Mouse (Mus musculus) heart, postnatal 25 days (tissue): ENCODE results near the gene Gm3233. TPM values are rescaled to one million over a fixed set of nuclear protein-coding genes. Genes with fewer than 3 reads are reported as not detected.
"Not testable (repeated sequence)": the region's sequence is repeated elsewhere in the genome, so short reads cannot be mapped to it uniquely, and the experiment has no call there.

ENCODE experiments used
- DNase-seq: peaks from one replicate; pipeline ENCODE4 v3.0.0; 2022; ENCODE audit warnings: low spot score
- intact Hi-C: fragments of 180-260 bp; cut with DNase I; formaldehyde crosslinking; loops from one replicate; pipeline ENCODE4 v1.15.1; 2025
- total RNA-seq, 2 experiments: library from RNA; stranded (reverse); gene quantifications; 2 replicates each; pipeline ENCODE4 v1.2.3; 2021

Gm3233 gene
- not detected for total RNA-seq

DNA sequence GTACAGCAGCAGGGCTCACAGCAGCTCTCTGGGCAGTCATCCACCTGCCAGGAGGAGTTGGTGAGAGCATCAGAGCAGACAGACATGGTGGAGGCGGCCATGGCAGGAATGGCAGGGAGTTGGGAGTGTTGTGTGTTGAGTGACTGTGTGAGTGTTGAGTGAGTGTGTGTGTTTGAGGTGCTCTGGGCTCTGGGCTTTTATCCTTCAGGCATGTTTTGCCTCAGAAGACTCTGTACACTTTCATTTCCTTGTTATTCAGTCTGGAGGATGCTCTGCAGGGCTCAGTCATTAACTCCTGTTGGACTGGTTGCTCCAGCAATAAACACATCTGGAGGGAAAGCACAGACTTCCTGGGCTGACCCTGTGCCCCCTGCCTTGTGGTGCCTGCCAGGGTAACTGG is at the start of gene Gm3233:
Gm3233 (minus strand) TSS at position 101 of the 400 bp plus-strand sequence.
- DNase-seq, intact Hi-C loops: not testable (repeated sequence)

DNA sequence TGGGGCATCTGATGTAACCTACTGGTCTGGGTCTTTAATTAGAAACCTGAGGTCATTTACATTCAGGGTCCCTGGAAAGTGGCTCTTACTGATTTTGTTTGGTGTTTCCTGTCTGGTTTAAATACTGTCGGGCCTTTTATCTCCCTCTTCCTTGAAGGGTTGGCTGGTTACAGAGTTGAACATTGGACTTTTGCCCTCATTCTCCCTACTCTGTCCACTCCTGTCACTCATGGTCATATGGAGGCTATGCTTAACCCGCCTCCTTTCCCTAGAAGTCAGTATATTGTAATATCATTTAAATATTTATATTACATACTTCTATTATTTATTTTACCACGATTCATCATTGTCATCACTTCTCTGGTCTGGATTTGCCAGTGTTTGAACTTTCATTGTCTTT is 44.6 kb upstream of the Gm3233 start:
- DNase-seq = no peak
- intact Hi-C loops = no loop called here

DNA sequence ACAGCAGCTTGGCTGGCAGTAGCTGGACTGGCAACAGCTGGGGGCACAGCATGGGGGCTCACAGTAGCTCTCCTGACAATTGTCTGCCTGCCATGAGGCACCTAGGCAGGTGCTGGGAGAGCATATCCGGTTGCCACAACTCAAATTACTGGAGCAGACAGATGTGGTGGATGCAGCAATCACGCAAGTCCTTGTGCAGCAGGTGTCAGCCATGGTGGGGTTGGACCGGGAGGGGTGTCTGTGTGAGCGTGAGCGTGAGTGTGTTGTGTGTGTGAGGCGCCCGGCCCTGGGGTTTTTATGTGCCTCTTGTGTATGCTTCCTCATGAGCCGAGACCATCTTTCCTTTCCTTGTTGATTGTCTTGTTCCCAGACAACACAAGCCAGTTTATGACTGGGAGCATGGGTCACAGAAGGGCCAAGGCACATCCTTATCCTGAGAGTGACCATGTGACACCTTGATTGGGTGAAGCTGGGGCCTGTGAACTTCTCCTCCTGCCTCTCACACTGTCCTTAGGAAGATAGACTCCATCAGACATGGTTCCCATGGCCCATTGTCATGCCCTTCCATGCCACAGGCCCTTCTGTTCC is 39.5 kb upstream of the Gm3233 start, which contains the start of gene Gm19668:
Gm19668 (minus strand) TSS at position 213 of the 588 bp plus-strand sequence.
- intact Hi-C loops = no loop called here
- no peak for DNase-seq

DNA sequence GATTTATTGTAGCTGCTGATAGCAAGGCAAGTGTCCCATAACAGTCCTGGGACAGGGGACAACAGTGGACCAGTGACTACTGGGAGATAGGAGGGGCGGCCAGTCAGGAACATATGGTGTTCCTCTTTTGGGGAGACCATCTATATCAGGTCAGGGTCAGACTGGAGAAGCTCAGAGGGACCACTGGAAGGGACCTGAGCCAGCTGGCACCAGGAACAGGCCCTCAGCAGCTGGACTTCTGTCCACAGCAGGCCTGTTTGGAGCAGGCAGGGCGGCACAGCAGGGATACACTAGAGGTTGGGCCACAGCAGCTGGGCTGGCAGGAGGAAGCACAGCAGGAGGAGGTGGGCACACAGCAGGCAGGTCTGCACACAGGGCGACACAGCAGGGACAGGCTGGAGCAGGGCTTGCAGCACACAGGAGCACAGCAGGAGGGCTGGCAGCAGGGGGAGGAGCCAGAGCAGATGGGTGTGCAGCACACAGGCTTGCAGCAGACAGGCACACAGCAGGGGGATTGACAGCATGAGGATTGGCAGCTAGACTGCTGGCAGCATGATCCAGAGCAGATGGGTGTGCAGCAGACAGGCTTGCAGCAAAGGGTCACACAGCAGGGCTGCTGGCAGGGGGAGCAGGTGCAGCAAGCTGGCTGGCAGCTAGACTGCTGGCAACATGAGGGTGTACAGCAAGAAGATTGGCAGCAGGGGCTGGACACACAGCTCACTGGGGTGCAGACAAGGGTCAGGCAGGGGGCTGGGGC is 38.9 kb upstream of the Gm3233 start:
- DNase-seq, intact Hi-C loops: not testable (repeated sequence)

DNA sequence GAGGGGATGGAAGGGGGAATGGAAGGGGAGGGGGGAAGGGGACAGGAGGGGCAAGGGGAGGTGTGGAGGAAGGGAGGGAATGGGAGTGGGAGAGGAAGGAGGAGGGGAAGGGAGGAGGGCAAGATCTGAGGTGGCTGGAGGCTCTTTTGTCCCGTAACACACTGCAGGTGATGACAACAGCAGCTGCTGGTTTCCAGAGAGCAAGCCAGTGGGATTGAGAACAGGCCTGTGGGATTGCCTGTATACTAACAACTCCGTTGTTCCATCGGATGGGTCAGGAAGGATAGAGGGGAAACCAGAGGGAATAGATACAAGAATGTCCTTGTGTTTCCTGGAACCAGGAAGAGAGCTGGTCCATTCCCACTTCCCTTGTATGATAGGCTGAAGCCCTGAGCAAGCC is 38.2 kb upstream of the Gm3233 start:
- intact Hi-C loops = no loop called here
- no peak for DNase-seq

DNA sequence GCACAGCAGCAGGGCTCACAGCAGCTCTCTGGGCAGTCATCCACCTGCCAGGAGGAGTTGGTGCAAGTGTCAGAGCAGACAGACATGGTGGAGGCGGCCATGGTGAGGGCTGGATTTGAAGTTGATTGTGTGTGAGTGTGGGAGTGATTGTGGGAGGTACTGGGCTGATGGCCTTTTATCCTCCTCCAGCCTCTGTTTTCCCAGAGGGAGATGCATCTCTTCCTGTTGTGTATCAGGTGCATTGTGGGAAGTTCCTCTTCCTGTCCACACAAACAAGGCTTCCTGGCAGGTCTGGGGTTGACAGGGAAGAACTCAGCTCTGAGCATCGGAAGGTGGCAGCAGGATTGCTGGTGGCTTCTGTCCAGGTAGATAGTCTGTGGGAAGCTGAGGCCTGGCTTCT is 35.5 kb upstream of the Gm3233 start, which contains the start of gene Gm9639:
Gm9639 (minus strand) TSS at position 101 of the 400 bp plus-strand sequence.
- DNase-seq = no peak
- intact Hi-C loops = no loop called here

DNA sequence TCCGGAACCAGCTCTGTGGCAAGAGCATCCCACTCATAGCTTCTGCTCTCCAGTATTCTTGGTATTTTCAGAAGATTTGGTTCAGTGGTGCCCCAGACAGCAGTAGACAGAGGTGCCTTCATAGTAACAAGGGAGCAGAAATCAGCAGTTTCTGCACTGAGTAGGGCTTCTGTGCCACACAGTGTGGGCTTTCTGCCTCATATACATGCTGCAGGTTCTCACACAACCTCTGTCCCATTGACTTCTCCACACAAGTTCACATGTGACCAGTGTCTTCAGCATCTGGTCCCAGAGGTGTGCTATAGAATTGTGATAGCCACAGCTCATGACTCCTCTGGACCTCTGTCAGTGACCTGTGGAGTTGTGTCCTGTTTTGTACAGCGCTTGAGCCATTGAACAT is 29.1 kb upstream of the Gm3233 start:
- intact Hi-C loops = no loop called here
- DNase-seq = no peak

DNA sequence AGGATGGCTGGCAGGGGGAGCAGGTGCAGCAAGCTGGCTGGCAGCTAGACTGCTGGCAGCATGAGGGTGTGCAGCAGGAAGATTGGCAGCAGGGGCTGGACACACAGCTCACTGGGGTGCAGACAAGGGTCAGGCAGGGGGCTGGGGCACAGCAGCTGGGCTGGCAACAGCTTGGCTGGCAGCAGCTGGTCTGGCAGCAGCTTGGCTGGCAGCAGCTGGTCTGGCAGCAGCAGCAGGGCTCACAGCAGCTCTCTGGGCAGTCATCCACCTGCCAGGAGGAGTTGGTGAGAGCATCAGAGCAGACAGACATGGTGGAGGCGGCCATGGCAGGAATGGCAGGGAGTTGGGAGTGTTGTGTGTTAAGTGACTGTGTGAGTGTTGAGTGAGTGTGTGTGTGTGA is 28.4 kb upstream of the Gm3233 start, which contains the start of gene Gm7137:
Gm7137 (minus strand) TSS at position 325 of the 400 bp plus-strand sequence.
- intact Hi-C loops, DNase-seq: not testable (repeated sequence)

DNA sequence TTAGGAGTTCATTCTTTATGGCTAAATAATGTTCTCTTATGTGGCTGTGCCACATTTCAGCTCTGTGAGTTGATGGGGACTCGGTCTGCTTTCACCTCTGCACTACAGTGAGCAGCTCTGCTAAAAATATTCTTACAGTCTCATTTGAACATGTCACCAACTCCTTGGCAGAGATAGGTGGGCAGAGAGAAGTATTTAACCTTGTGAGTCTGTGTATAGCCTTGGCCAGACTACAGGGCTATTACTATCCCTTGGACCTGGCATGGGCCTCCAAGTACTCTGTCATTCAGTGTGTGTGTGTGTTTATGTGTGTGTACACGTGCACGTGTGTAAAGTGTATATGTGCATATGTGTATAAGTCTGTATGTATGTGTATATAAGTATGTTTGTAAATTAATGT is 23.9 kb upstream of the Gm3233 start:
- intact Hi-C loops, DNase-seq: not testable (repeated sequence)

DNA sequence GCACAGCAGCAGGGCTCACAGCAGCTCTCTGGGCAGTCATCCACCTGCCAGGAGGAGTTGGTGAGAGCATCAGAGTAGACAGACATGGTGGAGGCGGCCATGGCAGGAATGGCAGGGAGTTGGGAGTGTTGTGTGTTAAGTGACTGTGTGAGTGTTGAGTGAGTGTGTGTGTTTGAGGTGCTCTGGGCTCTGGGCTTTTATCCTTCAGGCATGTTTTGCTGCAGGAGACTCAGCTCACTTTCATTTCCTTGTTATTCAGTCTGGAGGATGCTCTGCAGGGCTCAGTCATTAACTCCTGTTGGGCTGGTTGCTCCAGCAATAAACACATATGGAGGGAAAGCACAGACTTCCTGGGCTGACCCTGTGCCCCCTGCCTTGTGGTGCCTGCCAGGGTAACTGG is 23.0 kb upstream of the Gm3233 start, which contains the start of gene Gm3250:
Gm3250 (minus strand) TSS at position 101 of the 400 bp plus-strand sequence.
- DNase-seq, intact Hi-C loops: not testable (repeated sequence)

DNA sequence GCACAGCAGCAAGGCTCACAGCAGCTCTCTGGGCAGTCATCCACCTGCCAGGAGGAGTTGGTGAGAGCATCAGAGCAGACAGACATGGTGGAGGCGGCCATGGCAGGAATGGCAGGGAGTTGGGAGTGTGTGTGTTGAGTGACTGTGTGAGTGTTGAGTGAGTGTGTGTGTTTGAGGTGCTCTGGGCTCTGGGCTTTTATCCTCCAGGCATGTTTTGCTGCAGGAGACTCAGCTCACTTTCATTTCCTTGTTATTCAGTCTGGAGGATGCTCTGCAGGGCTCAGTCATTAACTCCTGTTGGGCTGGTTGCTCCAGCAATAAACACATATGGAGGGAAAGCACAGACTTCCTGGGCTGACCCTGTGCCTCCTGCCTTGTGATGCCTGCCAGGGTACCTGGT is 17.4 kb upstream of the Gm3233 start, which contains the start of gene Gm7138:
Gm7138 (minus strand) TSS at position 101 of the 400 bp plus-strand sequence.
- intact Hi-C loops, DNase-seq: not testable (repeated sequence)

DNA sequence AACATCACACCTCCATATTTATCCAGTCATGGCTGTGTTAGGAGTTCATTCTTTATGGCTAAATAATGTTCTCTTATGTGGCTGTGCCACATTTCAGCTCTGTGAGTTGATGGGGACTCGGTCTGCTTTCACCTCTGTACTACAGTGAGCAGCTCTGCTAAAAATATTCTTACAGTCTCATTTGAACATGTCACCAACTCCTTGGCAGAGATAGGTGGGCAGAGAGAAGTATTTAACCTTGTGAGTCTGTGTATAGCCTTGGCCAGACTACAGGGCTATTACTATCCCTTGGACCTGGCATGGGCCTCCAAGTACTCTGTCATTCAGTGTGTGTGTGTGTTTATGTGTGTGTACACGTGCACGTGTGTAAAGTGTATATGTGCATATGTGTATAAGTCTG is 12.7 kb upstream of the Gm3233 start:
- intact Hi-C loops, DNase-seq: not testable (repeated sequence)

DNA sequence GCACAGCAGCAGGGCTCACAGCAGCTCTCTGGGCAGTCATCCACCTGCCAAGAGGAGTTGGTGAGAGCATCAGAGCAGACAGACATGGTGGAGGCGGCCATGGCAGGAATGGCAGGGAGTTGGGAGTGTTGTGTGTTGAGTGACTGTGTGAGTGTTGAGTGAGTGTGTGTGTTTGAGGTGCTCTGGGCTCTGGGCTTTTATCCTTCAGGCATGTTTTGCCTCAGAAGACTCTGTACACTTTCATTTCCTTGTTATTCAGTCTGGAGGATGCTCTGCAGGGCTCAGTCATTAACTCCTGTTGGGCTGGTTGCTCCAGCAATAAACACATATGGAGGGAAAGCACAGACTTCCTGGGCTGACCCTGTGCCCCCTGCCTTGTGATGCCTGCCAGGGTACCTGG is 11.7 kb upstream of the Gm3233 start, which contains the start of gene Gm3238:
Gm3238 (minus strand) TSS at position 101 of the 400 bp plus-strand sequence.
- intact Hi-C loops, DNase-seq: not testable (repeated sequence)

DNA sequence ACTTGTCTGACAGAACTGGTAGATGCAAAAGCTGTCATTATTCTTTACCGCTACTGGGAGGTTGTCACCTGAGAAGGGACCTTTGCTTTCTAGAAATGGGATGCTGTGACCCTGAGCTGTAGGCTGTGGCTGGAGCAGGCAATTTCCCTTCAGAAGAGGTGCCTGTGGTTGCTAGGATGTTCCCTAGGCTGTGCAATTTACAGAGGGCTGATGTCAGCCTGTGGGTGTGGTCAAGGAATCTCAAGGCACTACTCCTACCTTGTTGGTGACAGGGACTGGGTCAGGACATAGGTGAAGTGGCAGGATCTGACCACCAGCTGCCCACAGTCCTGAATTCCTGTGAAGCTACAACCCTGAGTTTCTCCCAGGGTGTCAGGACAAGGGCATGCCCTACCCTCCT is 10.2 kb upstream of the Gm3233 start:
- no peak for DNase-seq
- intact Hi-C loops = no loop called here

DNA sequence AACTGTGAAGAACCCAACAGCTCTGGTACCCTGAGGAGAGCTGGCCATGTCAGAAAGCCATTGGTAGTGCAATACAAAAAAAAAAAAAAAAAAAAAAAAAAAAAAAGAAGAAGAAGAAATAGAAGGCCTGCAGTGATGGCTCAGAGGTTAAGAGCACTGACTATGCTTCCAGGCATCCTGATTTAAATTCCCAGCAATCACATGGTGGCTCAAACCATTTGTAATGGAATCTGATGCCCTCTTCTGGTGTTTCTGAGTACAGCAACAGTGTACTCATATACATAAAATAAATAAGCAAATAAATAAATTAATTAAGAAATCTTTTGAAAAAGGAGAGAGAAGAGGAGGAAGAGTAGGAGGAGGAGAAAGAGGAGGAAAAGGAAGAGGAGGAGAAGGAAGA is 6.0 kb downstream of the Gm3233 start:
- no peak for DNase-seq
- intact Hi-C loops = no loop called here

DNA sequence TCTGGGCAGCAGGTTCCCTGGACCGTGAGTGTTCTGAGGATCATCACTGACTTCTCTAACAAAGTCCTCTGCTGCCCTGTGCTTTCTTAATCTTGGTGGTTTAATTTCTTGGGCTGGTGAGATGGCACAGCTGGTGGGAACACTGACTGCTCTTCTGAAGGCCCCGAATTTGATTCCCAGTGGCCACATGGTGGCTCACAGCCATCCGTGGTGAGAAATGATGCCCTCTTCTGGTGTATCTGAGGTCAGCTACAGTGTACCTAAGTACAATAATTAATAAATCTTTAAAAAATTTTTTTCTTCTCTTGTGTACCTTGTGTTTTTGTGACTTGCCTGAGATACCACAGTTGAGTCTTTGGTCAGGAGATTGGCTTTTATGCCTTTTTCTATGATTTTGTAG is 7.2 kb downstream of the Gm3233 start:
- intact Hi-C loops, DNase-seq: not testable (repeated sequence)

DNA sequence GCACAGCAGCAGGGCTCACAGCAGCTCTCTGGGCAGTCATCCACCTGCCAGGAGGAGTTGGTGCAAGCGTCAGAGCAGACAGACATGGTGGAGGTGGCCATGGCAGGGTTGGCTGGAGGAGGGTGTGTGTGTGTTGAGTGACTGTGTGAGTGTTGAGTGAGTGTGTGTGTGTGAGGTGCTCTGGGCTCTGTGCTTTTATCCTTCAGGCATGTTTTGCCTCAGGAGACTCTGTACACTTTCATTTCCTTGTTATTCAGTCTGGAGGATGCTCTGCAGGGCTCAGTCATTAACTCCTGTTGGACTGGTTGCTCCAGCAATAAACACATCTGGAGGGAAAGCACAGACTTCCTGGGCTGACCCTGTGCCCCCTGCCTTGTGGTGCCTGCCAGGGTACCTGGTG is 8.2 kb downstream of the Gm3233 start, which contains the start of gene Gm9736:
Gm9736 (minus strand) TSS at position 101 of the 400 bp plus-strand sequence.
- intact Hi-C loops, DNase-seq: not testable (repeated sequence)

DNA sequence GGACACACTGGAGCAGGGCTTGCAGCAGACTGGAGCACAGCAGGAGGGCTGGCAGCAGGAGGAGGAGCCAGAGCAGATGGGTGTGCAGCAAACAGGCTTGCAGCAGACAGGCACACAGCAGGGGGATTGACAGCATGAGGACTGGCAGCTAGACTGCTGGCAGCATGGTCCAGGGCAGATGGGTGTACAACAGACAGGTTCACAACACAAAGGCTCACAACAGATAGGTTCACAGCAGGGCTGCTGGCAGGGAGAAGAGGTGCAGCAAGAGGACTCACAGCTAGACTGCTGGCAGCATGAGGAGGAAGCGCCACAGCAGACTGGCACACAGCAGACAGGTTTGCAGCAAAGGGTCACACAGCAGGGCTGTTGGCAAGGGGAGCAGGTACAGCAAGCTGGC is 8.8 kb downstream of the Gm3233 start:
- intact Hi-C loops, DNase-seq: not testable (repeated sequence)

DNA sequence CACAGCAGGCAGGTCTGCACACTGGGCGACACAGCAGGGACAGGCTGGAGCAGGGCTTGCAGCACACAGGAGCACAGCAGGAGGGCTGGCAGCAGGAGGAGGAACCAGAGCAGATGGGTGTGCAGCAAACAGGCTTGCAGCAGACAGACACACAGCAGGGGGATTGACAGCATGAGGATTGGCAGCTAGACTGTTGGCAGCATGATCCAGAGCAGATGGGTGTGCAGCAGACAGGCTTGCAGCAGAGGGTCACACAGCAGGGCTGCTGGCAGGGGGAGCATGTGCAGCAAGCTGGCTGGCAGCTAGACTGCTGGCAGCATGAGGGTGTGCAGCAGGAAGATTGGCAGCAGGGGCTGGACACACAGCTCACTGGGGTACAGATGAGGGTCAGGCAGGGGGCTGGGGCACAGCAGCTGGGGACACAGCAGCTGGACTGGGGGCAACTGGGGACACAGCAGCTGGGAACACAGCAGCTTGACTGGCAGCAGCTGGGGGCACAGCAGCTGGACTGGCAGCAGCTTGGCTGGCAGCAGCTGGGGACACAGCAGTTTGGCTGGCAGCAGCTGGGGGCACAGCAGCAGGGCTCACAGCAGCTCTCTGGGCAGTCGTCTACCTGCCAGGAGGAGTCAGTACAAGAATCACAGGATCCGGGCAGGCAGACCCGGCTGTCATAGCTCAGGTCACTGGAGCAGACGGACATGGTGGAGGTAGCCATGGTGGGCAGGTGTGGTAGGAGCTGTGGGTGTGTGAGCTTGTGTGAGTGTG is 17.4 kb downstream of the Gm3233 start, which contains the start of gene Gm18596:
Gm18596 (minus strand) TSS at position 715 of the 765 bp plus-strand sequence.
- DNase-seq, intact Hi-C loops: not testable (repeated sequence)

DNA sequence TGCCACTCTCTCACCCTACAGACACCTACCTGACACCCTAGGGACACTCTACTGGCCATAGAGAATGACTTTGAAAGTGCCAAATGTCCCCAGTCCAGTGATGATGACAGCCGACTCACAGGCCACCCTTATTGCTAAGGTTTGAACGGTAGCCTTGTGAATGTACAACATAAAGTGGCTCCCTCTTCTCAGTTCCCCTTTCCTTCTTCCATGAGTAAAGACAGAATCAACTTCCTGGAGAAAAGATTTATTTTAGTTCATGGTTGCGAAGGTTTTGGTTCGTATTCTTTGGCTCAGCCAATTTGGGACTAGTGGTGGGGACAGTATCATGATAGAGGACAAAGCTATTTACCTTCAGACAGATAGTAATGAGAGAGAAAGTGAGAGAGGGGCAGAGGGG is 20.6 kb downstream of the Gm3233 start:
- intact Hi-C loops = no loop called here
- DNase-seq = no peak
